Mouse (Mus musculus): Measurements from ENCODE around the gene Perm1.
A peak's percentile ranks its signal among the peaks of the same experiment; 100 is the strongest.

Gene Perm1

DNA sequence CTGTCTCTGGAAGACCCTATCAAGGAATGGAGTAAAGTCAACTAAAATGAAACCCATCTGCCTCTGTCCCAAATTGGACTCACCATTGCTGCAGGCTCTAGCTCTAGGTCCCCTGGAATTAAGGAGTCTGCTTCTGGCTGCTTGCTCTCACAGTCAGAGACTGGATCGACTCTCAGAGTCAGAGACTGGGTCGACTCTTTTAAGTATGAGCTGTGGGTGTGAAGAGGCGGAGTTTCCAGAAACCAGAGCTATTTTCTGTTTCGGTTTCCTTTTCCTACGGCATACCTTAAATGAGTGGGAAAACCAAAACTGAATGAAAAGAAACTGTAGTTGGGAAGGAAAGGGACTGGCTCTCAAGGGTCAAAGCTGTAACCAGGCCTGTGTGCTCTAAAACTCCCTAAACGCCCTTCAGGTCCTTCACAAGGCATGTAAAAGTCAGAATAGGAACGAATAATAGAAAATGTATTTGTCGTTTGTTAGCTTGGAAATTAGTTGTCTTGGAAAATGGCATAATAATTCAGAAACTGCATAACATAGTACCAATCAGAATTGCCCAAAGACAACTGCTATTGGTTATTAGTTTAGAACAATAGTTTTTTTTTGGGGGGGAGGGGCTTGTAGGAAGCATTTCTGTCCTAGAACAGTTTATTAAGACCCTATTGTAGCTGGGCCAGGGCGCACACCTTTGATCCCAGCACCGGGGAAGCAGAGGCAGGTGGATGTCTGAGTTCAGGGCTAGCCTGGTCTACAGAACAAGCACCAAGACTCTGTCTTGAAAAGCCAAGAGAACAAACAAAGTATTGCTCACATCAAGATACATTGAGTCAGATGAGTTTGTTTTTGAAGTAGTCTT is 14.8 kb upstream of the Perm1 start, which contains the start of gene Isg15:
Gene Isg15, minus strand, starts transcription at position 196 of the 853 bp plus-strand sequence.
- peak; percentile 86 for DNase-seq (ENCODE audit: low read depth)

DNA sequence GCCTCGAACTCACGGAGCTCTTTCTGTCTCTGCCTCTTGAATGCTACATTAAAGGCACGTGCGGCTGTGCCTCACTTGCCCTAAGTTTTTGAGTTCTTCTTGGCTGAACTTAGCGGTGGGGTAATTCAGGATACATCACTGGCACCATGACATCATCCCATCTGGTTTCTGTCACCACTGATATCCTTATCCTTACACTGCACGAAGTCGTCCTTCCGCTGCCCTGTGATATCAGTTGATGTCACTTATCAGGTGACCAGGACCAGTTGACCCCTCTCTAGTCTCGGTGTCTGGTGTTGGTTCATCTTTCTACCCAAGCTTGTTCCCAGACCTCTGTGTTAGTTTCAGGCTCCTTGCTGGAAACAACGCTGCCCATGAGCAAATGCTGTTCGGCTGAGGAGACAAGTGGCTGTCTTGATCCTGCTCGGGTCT is 13.2 kb upstream of the Perm1 start:
- no peak for DNase-seq (ENCODE audit: low read depth)

GRCm38 (mm10) chr4:156203001-156203412 is 12.7 kb upstream of the Perm1 start, which contains the start of gene AW011738:
Gene AW011738, plus strand, starts transcription at chr4:156203304.
- peak; percentile 89 for DNase-seq (ENCODE audit: low read depth)

GRCm38 (mm10) chr4:156203413-156204131 is 12.1 kb upstream of the Perm1 start:
- no peak for DNase-seq (ENCODE audit: low read depth)

GRCm38 (mm10) chr4:156208872-156209271 is 6.8 kb upstream of the Perm1 start:
- DNase-seq (ENCODE audit: low read depth) = no peak

- DNase-seq (ENCODE audit: low read depth) = no peak
These were observed 5.6 kb upstream of the Perm1 start for GRCm38 (mm10) chr4:156209963-156210635.

DNA sequence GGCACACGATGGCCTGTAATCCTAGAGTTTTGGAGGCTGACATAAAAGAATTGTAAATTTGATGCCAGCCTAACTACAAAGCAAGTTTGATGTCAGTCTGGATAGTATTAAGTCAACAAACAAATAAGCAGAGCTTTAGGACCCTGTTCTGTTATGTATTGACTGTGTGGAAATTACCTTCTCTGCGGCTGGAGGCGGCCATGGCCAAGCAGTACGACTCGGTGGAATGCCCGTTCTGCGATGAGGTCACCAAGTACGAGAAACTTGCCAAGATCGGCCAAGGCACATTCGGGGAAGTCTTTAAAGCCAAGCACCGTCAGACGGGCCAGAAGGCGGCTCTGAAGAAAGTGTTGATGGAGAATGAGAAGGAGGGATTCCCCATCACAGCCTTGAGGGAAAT is 2.5 kb upstream of the Perm1 start:
- DNase-seq (ENCODE audit: low read depth) = no peak

DNA sequence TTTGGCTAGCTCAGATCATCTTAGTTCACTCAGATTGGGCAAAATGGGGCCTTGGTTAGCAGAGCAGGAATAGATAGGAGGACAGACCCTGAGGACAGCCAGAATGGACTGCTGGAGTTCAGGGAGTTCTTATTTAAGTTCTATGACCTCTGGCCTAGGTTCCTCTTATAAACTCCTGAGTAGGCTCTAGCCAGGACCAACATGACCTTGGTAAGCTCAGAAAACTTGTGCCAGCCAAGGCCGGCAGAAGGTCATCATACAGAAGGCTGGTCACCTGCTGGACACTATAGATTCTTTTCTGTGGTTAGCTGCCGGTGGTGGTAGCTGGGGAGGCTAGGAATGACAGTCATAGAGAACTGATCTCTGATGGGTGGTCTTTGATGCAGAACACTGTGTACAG is 528 bp downstream of the Perm1 start:
- DNase-seq (ENCODE audit: low read depth) = no peak

DNA sequence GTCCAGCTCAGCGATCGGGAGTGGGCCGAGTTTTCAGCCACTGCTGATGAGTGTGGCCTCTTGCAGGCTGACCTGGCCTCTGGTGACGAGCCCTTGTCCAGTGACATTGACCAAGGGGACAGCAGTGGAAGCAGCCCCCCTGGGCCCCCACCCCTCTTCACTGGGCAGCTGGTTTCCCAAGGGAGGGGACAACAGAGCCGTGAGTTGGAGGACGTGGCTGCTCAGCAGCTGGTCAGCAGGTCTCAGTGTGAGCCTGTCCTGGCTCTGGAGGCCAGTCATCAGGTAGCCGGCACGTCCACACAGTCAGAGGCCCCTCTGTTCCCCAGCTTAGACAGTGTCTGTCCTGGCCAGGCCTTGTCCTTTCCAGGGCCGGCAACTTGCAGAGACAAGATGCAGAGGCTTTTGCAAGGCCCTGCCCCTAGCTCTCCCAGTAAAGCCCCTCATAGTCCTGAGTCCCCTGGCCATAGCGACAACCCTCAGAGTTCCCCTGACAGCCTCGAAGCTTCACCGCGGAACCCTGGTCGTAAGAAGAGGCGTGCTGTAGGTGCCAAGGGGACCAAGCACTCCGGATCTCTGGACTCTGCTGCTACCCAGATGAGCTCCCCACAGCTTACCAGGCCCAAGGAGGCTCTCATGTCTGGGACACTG is 1.5 kb downstream of the Perm1 start:
- no peak for DNase-seq (ENCODE audit: low read depth)

DNA sequence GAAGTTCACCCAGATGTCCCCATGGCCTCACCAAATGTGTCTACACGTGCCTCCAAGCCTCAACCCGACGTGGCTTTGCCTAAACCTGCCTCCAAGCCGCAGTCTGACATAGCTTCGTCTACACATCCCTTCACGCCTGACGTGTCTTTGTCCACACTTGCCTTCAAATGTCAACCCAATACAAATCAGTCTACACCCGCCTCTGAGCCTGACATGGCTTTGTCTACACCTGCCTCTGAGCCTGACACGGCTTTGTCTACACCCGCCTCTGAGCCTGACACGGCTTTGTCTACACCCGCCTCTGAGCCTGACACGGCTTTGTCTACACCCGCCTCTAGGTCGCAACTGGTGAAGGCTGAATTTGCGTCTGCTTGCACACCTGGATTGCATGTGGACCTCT is 2.2 kb downstream of the Perm1 start:
- no peak for DNase-seq (ENCODE audit: low read depth)

DNA sequence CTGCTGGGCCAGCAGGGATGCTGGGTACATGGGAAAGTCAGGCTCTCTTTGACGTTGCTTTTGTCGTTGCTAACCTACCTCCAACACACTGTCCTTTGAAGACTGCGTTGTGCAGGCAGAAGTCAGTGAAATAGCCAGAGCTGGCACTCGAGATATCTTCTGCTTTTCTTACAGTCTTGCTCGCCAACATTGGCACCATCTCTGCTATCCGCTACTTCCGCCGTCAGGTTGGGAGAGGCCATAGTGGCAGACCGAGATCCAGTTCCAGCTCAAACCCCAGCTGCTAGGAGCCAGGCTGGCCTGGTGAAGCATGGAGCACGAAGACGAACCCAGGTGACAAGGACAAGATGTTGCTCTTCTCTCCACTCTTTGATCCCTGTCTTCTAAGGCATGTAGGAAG is 4.3 kb downstream of the Perm1 start:
- no peak for DNase-seq (ENCODE audit: low read depth)

- no peak for DNase-seq (ENCODE audit: low read depth)
These were observed 8.6 kb downstream of the Perm1 start for GRCm38 (mm10) chr4:156224276-156224675.

GRCm38 (mm10) chr4:156227752-156228392 is 12.2 kb downstream of the Perm1 start:
- no peak for DNase-seq (ENCODE audit: low read depth)

DNA sequence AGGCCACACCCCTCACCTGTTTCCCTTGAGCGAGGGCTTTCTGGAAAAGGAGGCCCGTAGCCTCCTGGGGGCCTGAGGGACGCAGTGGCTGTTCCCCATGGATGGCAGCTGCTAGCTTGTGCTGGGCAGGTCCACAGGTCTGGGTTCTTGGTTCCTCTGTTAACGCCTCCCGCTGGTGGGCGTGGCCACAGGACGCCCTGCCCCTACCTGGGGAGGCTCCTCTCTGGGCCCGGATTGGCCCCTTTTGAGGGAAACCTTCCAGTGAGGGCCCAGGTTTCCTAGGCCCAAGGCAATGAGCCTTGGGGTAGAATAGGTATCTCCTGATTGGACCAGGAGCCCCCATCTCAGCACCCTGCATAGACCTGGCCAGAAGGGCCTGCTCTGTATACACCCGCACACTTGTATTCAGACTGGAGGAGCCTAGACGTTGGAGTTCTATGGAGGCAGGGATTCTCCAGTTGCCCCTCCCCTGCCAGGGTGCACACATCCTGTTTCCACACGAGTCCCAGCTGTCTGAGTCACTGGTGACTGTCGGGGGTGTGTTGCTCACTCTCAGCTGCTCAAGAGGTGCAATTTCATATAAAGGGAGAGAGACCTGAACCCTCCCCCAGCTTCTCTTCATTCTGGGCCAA is 12.8 kb downstream of the Perm1 start:
- no peak for DNase-seq (ENCODE audit: low read depth)

DNA sequence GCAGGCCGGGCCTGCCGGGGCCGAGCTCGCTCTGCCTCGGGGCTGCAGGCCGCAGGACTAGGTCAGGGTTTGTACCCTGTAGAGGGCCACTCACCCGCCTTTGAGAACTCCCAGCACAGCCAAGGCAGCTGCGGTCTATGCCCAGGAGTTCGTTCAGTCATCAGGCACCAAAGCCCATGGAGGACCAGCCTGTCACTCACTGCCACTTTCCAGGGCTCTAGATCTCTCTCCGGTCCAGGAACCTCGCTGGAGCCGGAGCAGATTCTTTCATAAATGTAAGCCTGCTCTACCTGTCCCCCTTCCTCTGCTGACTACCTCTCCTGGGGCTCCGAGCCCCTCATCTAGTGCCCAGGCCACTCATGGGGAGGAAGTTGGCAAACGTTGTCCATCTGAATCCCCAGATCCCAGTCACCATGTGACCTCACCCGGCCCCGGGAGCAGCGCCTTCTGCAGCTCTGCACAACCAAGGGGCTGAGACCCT is 18.4 kb downstream of the Perm1 start:
- DNase-seq (ENCODE audit: low read depth) = peak; percentile 30

GRCm38 (mm10) chr4:156234701-156235213 is 19.1 kb downstream of the Perm1 start, which contains the start of gene Plekhn1:
Gene Plekhn1, minus strand, starts transcription at chr4:156234857.
- peak; percentile 73 for DNase-seq (ENCODE audit: low read depth)

DNA sequence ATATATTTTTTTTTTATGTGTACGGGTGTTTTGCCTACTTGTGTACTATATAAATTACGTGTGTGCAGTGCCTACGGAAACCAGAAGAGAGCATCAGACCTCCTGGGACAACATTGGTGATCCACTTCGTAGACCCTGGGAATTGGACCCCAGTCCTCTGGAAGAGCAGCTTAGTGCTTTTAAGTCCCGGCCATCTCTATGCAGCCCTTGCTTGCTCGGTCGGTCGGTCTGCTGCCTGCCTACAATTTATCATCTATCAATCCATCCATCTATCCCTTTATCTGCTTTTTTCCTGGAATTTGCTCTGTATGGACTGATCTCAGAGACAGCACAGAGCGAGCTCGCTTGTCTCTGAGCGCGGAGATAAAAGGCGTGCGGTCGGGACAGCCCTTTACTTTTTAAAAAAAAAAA is 19.7 kb downstream of the Perm1 start:
- no peak for DNase-seq (ENCODE audit: low read depth)

- peak; percentile 93 for DNase-seq (ENCODE audit: low read depth)
These were observed 20.3 kb downstream of the Perm1 start, which contains the start of gene Noc2l for GRCm38 (mm10) chr4:156235808-156236533. Gene Noc2l, plus strand, starts transcription at chr4:156236010.

DNA sequence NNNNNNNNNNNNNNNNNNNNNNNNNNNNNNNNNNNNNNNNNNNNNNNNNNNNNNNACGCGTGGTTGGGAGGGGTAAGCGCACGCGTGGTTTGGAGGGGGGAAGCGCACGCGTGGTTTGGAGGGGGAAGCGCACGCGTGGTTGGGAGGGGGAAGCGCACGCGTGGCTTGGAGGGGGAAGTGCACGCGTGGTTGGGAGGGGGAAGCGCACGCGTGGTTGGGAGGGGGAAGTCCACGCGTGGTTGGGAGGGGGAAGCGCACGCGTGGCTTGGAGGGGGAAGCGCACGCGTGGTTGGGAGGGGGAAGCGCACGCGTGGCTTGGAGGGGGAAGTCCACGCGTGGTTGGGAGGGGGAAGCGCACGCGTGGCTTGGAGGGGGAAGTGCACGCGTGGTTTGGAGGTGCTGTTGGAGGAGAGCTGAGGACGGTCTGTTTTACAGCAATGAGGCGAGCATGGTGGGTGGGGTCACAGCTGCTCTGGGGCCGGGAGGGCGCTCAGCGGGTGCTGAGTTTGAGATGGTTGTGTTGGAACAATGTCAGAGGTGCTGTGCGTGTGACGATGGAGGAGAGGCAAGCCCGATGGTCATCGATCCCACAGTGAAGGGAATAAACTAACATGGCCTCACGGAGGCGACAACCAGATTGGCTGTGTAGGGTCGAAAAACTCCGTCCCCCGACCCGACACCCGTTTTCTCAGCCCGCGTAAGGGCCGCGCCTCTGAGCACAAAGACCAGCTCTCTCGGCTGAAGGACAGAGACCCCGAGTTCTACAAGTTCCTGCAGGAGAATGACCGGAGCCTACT is 21.2 kb downstream of the Perm1 start:
- peak; percentile 41 for DNase-seq (ENCODE audit: low read depth)
